Mouse (Mus musculus) hindbrain, postnatal 0 days (tissue): ENCODE results near the gene Myg1. TPM values are rescaled to one million over a fixed set of nuclear protein-coding genes. Genes with fewer than 3 reads are reported as not detected.

Experiments
- ATAC-seq: fragments of 200-750 bp; cut with Nextera tagmentation; 2 replicates; pipeline ENCODE4 v1.8.0; 2017; ENCODE audit warnings: mild to moderate bottlenecking, moderate TSS enrichment, moderate library complexity
- DNase-seq: peaks from one replicate; pipeline ENCODE4 v3.0.0-alpha.2; 2015; ENCODE audit warnings: low spot score
- H3K27ac ChIP-seq: fragments of 300-500 bp; sonication (generic); 2 replicates; pipeline ENCODE4 v1.5.1; 2014; ENCODE audit warnings: mild to moderate bottlenecking
- H3K27me3 ChIP-seq: fragments of 300-500 bp; sonication (generic); 2 replicates; pipeline ENCODE4 v1.6.1; 2014; ENCODE audit warnings: low read length, mixed read lengths; ENCODE audit not compliant: insufficient read depth
- H3K36me3 ChIP-seq: fragments of 300-500 bp; sonication (generic); 2 replicates; pipeline ENCODE4 v1.6.1; 2014; ENCODE audit warnings: low read length, mixed read lengths; ENCODE audit not compliant: insufficient read depth
- H3K4me1 ChIP-seq: fragments of 300-500 bp; sonication (generic); 2 replicates; pipeline ENCODE4 v1.6.1; 2014; ENCODE audit warnings: antibody characterized with exemption, low read length, mixed read lengths; ENCODE audit not compliant: insufficient read depth
- H3K4me2 ChIP-seq: fragments of 300-500 bp; sonication (generic); 2 replicates; pipeline ENCODE4 v1.6.1; 2014; ENCODE audit warnings: low read depth, mild to moderate bottlenecking, low read length, moderate library complexity, mixed read lengths
- H3K4me3 ChIP-seq: fragments of 300-500 bp; sonication (generic); 2 replicates; pipeline ENCODE4 v1.5.1; 2014; ENCODE audit warnings: low read length
- H3K9ac ChIP-seq: fragments of 300-500 bp; sonication (generic); replicated peaks from 2 replicates; pipeline ENCODE4 v1.6.1; 2014; ENCODE audit warnings: mild to moderate bottlenecking, low read length, moderate library complexity, mixed read lengths
- H3K9me3 ChIP-seq: fragments of 300-500 bp; sonication (generic); 2 replicates; pipeline ENCODE4 v1.6.1; 2016; ENCODE audit warnings: low read length, mixed read lengths
- CTCF ChIP-seq: IDR thresholded peaks from 2 replicates; pipeline ENCODE4 v1.5.1; 2016; ENCODE audit warnings: antibody characterized with exemption, control low read depth, low read depth
- WGBS: fragments of 180-500 bp; shearing (Covaris S2); extraction: QIAGEN DNeasy Blood & Tissue Kit; methylation state at CpG from one replicate; pipeline ENCODE4 v1.1.7; 2014; 5-methylcytosine and 5-hydroxymethylcytosine counted together
- polyA plus RNA-seq: library from polyadenylated mRNA; unstranded; fragments of >200 nt; fragmentation: Nextera tagmentation; extraction: Ambion mirVana; gene quantifications from 2 replicates; pipeline ENCODE4 v1.2.1, GENCODE M21; 2015
- total RNA-seq: library from RNA; depleted of rRNA; stranded (reverse); fragments of >200 nt; gene quantifications from 2 replicates; pipeline ENCODE4 v1.2.3, GENCODE M21; 2014

Gene Myg1
- total and polyA plus RNA-seq, 2 experiments from 2014 or later, result 58.0 to 79.8 TPM

DNA sequence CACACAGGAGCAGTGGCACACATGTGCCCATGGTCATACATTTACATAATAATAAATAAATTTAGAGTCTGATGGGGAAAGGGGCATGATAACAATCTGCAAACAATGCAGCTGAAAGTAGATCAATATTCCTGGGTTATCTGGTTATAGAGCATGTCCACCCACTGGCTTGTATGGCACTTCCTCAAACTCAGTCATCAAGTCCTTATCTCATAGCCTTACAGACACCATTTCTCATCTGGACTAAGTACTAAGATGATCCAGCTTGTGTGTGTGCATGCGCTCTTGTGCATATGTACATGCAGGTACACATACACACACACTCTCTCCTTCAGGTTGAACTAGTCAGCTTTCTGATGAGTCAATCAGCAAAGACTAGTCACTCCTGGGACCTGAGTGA is 33.2 kb downstream of the Myg1 start:
- 96% methylated on average over 1 of the region's 1 CpGs for WGBS
- no peaks in the 10 kb centered on the region; the same call in 1 of the 2 replicates for H3K4me1 ChIP-seq
- H3K4me2 ChIP-seq, result no peak overlapping the region
- no peaks in the 10 kb centered on the region for H3K36me3 ChIP-seq
- no peaks in the 10 kb centered on the region for H3K27me3 ChIP-seq
- no peak overlapping the region for H3K9ac ChIP-seq
- H3K27ac ChIP-seq, result no peak overlapping the region
- no peaks in the 10 kb centered on the region for H3K9me3 ChIP-seq
- no peak overlapping the region for H3K4me3 ChIP-seq
- DNase-seq, result no peak
- no peak for TF ChIP-seq CTCF
- no peak for ATAC-seq

DNA sequence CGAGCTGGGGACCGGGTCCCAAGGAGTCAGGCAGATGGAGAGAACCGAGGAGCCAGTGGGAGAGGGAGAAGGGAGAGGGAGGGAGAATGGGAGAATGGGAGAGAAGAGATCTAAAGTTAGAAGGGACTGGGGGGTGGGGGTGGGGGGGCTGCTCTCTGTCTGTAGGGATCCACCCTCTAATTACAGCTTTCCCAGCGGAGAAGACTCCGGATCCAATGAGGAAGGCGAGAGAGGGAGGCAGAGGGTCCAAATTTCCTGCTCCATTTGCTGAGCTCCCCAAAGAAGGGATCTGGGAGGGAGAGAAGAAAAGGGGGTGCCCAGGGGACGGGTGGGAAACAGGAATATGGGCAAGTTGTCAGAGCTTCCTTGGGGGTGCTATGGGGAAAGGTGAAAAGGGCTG is 34.7 kb downstream of the Myg1 start:
- no peak overlapping the region for H3K27ac ChIP-seq
- WGBS, result 7% methylated on average over 7 of the region's 7 CpGs
- 0 out of 2 replicates have a peak overlapping the region, but pooled peaks have one; percentile 21 for H3K9ac ChIP-seq

DNA sequence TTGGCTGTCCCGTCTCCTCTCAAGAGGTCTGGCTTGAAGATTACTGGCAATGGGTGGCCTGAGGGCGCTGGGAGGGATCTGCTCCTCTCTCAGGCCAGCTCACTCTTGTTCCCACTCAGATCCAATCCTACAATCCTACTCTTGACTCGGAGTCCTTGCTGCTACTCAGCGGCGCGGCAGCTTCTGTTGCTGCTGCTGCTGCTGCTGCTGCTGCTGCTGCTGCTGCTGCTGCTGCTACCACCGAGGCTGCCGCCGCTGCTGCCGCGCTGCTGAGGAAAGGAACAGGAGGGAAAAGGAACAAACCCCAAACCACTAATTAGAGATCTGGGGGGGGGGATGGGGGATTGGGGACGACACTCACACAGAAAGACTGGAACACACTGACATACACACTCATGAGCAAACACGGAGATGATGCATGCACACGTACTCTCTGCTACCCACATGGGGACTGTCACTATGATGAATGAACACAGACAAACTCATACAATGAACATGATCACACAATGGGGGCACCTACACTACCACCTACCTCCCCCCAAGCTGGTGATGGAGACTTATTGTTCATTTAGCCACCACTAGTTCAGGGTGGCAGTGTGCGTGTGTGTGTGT is 35.3 kb downstream of the Myg1 start, which contains the start of gene Sp7:
Sp7 (minus strand) TSS at position 450 of the 612 bp plus-strand sequence.
- Histone ChIP-seq H3K4me1 (no peaks in the 10 kb centered on the region; the same call in 1 of the 2 replicates), H3K27ac (no peak within 1 kb of the TSS), H3K9me3 (no peaks in the 10 kb centered on the region), H3K27me3 (0 out of 2 replicates have a peak, but pooled peaks cover 6% of the 10 kb centered on the region), H3K36me3 (no peaks in the 10 kb centered on the region), H3K9ac (0 out of 2 replicates have a peak within 1 kb of the TSS, but pooled peaks have one; percentile 21), H3K4me2 (peak within 1 kb of the TSS; percentile 52), H3K4me3 (peak within 1 kb of the TSS; percentile 19; the same call in 1 of the 2 replicates)
- WGBS, result 5% methylated on average over 15 of the region's 15 CpGs
- 0 out of 2 replicates have a peak, but pooled peaks have one; percentile 5 for TF ChIP-seq CTCF
- ATAC-seq (peak; percentile 55), DNase-seq (peak; percentile 39)

More for the DNA sequence above, 34.7 kb downstream of the Myg1 start:
- peak overlapping the region; percentile 19; the same call in 1 of the 2 replicates for H3K4me3 ChIP-seq
- no peaks in the 10 kb centered on the region for H3K36me3 ChIP-seq
- no peak for DNase-seq
- no peak for TF ChIP-seq CTCF
- no peak for ATAC-seq
- no peaks in the 10 kb centered on the region; the same call in 1 of the 2 replicates for H3K4me1 ChIP-seq
- H3K9me3 ChIP-seq, result no peaks in the 10 kb centered on the region
- H3K4me2 ChIP-seq, result peak overlapping the region; percentile 52
- 0 out of 2 replicates have a peak, but pooled peaks cover 6% of the 10 kb centered on the region for H3K27me3 ChIP-seq

DNA sequence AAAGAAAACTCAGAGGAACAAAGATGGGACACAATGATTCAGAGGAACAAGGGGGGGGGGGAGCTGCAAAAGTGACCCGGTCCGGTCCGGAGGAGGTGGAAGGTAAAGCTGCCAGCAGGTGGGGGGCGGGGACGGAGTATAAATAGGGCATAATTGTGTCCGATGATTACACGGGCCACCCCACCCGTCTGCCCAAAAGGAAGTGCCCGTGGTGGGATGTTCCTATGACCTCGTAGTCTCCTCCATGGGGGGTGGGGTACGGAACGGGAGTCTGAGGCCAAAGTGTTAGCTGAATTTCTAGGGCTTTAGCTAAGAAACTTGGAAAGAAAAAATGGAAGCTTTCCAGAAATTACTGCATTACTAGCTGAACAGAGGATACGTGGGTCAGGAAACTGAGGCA is 38.5 kb downstream of the Myg1 start:
- Histone ChIP-seq H3K4me3 (no peak overlapping the region), H3K36me3 (no peaks in the 10 kb centered on the region), H3K4me2 (no peak overlapping the region), H3K27ac (no peak overlapping the region), H3K4me1 (no peaks in the 10 kb centered on the region), H3K27me3 (0 out of 2 replicates have a peak, but pooled peaks cover 6% of the 10 kb centered on the region), H3K9me3 (no peaks in the 10 kb centered on the region), H3K9ac (no peak overlapping the region)
- no peak for TF ChIP-seq CTCF
- DNase-seq (no peak), ATAC-seq (no peak)
- WGBS, result 11% methylated on average over 13 of the region's 13 CpGs

DNA sequence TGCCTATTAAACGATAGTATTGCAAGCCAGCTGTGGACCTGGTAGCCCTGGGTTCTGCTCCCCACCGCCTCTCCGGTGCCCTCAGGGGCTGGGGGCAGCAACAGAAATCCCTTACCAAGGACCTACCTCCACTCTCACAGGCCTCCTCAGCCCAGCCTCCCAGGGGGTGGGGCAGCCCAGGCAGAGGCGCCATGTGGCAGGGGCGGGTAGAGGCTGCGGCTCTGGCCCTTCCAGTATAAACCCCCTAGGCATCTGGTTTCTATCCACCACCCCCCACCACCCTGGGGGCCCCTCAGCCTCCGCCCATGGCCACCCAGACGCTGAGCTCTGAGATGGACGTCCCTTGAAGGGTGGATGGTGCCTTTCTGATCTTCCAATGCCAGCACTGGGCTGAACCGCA is 39.2 kb downstream of the Myg1 start:
- Histone ChIP-seq H3K4me2 (no peak overlapping the region), H3K9ac (no peak overlapping the region), H3K4me3 (no peak overlapping the region), H3K4me1 (no peaks in the 10 kb centered on the region), H3K9me3 (no peaks in the 10 kb centered on the region), H3K36me3 (no peaks in the 10 kb centered on the region), H3K27me3 (0 out of 2 replicates have a peak, but pooled peaks cover 6% of the 10 kb centered on the region), H3K27ac (no peak overlapping the region)
- ATAC-seq (no peak), DNase-seq (no peak)
- 16% methylated on average over 10 of the region's 10 CpGs for WGBS
- no peak for TF ChIP-seq CTCF

DNA sequence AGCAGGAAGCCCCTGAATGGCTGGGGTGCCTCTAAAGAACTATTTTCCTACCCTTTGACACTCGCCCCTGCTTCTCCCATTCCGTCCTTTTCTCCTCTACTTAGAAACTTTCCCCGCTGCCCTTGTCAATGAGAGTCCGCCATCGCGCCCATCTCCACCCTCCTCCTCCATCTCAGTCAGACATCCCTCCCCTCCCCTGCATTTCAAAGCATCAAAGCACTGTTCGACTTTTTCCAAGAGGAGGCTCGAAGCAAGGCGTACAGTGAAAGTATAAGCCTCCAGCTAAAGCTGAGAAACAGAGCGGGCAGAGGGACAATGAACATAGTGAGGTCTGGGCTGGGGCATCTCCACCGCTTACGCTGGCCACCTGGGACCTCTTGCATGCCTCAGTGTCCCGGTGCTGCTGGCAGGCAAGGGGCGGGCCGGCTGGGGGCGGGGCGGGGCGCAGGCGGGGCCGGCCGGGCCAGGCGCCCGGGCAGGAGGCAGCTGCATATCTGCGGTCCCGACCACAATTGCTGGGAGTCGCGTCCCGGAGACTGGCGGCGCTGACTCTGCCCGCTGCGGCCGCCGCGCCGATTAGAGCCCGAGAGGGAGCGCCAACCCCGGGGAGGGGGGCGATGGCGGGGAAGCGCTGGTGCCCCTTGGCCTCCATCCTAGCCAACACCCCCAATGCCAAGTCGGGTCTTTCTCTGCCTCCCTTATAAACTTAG is 45.1 kb downstream of the Myg1 start:
- no peaks in the 10 kb centered on the region for H3K9me3 ChIP-seq
- no peaks in the 10 kb centered on the region for H3K27me3 ChIP-seq
- H3K9ac ChIP-seq, result peak overlapping the region; percentile 56
- H3K27ac ChIP-seq, result peak overlapping the region; percentile 43
- H3K36me3 ChIP-seq, result no peaks in the 10 kb centered on the region
- H3K4me2 ChIP-seq, result peak overlapping the region; percentile 99
- H3K4me3 ChIP-seq, result peak overlapping the region; percentile 54
- TF ChIP-seq CTCF, result no peak
- 0 out of 2 replicates have a peak, but pooled peaks cover 6% of the 10 kb centered on the region for H3K4me1 ChIP-seq
- ATAC-seq (peak; percentile 70), DNase-seq (peak; percentile 51)
- WGBS, result under 1% methylated on average over 42 of the region's 43 CpGs
